Mouse (Mus musculus) ZHBTc4 (cell line): Measurements from ENCODE around the gene Fbxo4.

Source experiments
- DNase-seq: peaks from one replicate; pipeline ENCODE4 v3.0.0-alpha.2; 2011; ENCODE audit warnings: low read depth, low spot score

Fbxo4 gene

DNA sequence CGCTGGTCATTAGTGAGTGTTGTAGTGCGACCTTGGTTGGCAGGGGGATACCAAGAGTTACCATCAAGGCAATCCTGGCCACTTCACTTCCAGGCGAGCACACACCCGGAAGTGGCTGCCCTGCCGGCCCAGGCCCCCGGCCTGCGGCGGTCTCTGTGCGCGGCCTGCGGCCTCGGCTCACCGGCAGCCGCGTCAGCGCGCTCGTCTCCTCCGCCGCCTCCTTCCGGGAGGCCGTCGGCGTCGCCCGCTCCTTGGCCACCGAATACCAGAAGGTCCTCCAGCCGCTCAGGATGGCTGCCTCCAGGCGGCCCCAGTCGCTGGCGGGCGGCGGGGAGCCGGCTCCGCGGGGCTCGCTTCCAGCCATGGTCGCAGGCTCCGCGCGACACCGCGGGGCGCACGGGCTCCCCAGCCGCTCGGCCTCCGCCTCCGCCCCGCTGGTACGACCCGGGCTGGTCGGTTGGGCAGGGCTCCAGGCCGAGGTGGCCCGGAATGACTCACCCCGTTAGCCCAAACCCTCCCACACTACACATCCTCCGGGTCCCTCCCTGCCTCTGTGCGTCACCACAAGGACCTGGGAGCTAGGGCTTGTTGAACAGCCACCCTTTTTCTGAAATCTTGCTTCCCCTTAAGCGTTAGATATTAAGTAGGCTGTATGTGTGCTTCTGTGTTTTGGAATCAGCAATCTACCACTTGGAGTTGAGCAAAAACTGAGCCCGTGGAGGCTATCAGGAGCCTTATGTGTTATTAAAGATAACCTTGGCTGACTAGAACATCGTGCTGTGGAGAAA lies at the start of gene Fbxo4:
Gene Fbxo4 (minus strand): TSS at position 513 of the 788 bp plus-strand sequence.
- DNase-seq, result peak; percentile 69

DNA sequence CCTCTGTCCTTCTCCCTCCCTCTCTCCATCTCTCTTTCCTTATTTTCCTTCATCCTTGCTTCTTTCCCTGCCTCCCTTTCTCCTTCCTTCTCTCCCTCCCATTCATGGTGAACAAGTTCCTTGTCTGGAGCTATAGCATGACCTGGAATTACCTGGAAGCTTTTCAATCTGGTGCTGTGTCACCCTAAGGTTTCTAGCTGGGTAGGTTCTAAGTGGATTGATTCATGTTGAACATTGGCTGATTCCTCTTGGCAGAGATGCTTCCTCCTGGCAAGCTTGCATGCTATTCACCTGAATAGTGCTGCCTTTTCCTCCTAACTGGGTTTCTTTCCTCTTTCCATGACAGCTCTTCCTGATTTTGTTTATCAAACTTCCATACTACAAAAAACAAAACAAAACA lies 49.6 kb upstream of the Fbxo4 start:
- DNase-seq, result no peak

DNA sequence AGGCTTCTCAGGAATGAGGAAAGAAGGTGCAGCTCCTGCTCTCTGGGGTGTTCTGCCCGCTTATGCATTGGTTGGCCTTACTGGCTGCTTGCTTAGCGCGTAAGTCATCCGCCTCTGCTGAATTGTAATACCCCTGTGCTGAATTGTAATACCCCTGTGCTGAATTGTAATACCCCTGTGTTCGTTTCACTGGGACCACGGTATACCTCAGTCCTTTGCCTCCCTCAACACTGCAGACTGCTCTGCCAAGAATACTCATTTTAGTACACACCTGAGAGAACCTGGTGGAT lies 49.0 kb upstream of the Fbxo4 start:
- DNase-seq, result peak; percentile 13

DNA sequence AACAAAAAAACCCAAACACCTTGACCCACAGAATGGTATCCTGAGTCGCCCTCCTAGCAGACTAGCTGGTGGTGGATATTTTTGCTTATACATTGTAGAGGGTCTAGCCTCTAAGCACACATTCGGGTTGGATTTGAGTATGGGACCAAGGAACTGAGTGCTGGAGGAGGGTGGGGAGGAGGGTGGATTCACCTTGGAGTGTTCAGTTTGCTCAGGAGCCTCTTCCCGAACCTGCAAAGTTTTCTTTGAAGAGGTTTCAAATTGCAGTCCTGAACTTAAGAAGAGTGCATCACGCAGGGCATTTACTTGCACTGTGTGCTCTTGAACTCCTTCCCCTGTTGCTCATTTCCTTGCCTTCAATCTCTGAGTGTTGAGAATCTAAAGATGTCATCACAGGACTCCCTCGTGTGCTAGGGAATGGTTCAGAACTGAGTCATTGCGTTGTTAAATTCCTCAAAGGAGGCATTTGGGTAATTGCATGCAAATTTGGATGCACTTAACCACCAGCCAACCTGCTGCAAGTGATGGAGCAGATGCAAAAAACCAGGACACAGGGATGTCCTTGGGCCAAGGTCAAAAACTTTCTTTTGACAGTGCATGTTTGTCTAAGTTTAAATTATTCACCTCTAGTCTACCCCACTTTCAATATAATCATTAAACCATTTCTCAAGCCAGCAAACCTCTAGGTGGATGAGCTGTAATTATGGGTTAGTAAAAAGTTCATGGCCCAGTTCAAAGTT lies 48.5 kb upstream of the Fbxo4 start:
- peak; percentile 40 for DNase-seq

DNA sequence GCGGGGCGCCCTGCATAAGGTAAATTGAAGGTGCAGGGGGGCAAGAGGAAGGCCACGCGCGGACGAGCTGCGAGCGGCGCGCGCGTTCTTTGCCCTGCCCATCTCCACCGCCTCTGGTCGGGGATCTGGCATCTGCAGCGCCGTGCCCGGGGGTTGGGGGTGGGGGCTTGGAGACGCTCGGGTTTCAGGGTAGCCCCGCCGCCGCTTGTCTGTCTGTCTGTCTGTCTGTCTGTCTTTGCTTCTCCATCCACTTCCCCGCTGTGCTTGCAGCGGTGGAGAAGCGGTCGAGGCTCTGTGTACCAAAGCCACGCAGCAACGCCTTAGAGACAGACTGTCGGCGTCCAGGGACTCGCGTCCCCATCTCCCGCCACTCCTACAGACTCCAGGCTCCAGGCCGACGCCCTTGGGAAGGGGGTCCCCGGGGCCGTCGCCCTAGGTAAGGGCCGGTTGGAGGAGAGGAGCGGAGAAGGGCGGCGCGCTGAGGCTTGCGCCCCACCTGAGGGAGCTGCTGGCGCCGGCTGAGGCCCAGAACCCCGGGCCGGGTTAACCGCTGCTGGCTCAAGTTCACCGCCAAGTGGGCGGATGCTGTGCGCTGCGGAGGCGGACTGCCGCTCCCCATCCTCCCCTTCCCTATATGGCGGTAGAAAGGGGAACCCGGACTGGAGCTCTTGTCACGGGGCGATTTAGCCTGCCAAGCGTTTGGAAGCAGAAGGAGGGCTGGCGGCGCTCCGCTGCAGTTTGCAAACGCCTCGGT lies 47.6 kb upstream of the Fbxo4 start:
- DNase-seq, result peak; percentile 75

DNA sequence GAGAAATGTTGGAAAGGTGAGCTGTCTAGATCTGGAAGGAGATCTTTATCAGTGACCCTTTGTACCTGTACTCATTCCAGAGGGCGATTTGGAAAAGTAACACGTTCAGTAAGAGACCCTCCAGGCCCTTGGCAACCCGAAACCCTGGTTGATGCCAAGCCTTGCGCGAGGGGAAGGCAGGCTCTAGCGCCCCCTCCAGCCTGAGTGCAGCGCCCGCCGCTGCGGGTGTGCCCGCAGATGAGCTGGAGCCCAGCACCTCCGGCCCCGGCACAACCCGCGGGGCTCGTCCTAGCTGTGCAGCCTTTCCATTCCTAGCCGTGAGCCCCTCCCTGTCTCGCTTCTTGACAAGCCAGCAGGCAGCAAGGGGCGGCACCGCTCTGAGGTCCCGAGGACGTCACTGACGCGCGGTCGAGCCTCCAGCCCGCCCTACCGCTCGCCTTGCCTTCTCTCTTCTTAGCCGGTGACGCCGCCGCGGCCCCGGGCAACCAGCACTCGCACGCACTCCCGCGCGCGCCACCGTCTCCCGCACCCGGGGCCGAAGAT lies 46.9 kb upstream of the Fbxo4 start, which contains the start of gene Oxct1:
Gene Oxct1 (plus strand): TSS at position 153 of the 543 bp plus-strand sequence.
- DNase-seq, result peak; percentile 97

DNA sequence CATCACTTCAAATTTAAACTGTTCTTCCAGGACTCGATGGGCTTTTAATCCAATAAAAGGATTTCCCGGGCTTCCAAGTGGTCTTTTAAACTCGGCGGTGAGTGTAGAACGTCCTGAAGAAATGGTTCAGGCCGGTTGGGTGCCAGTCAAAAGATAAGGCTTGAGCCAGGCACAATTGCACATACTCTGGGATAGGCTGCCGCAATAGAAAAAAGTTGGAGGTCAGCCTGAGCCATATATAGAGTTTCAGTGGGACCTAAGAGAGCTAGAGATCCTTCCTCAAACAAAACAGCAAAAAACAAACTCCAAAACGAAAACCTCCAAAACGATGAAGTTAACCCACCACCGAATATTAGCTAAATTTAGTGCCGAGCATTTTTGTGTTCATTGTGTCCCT lies 46.1 kb upstream of the Fbxo4 start:
- no peak for DNase-seq

DNA sequence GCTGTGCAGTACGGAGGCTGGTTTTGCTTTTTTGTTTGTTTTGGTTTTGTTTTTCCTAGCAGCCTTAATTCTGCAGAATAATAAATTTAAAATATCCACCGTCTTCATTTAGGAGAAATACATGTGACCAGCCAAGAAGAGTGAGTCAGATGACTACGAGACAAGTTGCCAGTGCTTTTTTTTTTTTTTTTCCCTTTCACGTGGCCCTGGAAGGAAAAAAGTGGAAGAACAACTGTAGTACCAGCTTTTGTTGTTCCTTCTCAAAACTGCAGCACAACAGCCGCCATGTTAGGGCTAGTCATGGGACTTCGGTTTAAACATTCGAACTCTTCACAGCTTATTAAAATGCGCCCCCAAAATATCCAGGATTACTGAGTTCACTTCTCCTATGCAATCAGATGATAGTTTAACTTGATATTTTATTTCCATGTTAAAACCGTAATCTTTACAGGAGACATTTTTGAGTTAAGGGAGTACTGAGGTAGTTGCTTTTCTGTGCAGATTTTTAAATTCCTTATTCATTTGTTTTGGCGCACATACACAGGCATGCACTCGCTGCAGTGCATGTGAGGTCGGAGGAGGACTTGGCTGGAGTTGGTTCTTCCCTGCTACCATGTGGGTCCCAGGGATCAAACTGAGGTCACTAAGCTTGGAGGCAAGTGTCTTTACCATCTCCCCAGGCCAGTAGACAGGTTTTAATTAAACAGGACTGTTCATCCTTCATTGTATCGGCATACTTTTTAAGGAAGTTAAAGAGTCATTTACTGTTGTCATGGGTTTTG lies 45.5 kb upstream of the Fbxo4 start:
- no peak for DNase-seq

DNA sequence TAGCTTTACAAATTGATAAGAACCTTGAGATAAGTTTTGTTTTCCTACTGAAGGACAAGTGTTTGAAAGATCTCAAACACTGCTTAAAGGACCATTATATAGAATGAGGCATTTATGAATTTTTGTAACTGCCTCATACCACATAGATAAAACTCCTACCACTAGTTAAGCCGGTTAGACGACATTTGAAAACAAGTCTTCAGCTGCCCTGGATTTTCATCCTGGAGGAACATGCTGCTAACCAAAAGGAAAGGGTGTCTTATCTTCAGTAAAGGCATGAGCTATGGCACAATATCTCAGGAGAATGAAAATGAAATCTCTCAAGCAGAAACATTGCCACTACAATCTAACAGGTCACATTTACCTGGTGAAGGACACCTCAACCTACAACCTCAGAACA lies 44.4 kb upstream of the Fbxo4 start:
- no peak for DNase-seq

DNA sequence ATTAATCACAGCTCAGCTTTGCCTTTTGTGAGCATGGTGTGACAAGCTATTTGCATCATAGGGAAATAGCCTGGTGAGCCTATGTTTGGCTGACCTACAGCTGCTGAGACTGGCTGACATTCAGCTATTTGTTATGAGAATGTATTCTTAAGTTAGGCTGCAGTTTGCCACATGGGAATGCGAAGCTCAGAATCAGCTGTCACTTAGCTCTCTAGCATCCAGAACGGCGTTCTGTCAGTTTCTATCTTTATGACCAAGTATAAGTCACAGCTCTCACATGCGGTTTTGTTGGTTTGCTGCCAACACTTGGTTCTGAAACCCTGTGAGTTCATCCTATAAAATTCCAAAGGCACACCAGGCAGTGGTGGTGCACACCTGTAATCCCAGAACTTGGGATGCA lies 41.3 kb upstream of the Fbxo4 start:
- no peak for DNase-seq

DNA sequence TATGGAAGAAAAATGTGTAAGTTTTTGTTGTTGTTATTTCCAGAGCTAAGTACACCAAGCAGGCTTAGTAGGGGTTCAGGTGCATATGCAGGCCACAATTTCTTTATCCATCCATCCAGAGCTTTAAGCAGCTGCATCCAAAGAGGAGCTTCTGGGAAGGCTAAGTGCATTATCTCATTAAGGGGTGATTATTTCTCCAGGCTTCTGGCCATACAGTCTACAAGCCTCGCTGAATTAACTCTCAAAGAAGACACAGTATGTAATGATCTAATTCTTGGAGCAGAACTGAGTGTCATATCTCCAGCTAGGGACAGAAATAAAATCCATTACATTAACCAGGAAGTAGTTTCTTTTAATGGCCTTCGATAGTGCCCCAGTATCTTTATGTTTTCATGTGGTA lies 34.5 kb upstream of the Fbxo4 start:
- no peak for DNase-seq

DNA sequence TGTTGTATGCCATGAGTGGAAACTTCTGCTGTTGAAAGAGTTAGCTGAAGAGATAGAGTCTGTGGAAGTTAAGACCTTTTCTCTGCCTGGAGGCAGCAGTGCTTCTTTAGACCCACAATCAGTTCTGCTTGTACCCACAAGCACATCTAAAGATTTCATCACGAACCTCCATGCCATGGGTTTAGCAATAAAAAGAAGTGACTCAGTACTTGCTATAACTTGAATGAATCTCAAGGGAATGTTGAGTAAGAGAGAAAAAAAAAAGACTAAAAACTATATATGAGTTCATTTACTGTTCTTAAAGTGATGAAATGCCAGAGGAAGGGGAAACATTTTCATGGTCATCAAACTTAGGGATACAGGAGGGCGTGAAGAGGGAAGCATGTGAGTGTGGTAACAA lies 21.2 kb upstream of the Fbxo4 start:
- DNase-seq, result no peak

DNA sequence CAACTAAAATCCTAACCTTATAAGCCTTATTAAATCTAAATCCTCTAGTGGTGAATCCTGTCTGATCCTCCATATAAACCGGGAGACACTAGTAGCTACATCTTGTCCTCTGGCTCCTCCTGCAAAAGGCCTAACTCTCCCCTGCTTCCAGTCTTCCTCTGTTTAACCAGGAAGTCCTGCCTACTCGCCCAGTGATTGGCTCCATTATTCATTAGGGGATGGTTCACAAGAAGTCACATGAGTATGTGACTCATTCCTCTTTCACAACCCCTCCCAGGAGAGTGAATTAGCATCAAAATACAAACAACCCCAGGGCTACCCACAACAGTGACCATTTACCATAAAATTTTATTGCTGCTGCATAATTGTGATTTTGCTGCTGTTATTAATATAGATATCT lies 19.8 kb upstream of the Fbxo4 start:
- peak; percentile 57 for DNase-seq

DNA sequence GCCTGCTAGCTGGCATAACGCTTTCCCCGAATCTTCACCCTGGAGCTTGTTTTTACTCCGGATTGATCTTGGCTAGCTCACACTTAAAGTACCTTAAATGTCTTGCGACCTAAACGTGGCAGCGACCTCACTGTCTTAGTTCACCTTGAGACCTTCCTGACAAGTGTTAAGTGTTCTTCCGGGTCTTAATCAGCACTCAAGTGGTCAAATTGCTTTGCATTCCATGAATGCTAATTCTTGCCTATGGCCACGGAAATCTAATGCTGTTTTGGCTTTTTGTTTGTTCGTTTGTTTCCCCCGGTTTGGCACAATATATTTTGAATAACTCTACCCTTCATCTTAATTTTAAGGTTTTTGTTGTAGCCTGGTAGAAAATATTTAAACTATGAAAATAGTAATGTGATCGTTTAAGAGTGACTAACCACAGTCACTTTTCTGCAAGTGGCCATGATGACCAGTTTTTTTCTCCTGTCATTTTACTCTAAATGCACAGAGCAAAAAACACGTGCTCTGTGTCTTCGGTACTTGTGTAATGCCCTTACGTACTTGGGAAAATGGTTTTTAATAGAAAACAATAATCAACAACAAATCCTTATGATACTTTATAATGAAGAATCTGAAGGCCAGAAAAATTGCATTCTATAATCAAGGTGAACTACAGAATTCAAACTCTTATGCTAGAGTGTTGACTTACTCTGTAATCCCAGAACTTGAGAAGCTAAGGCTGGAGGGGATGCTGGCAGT lies 17.1 kb upstream of the Fbxo4 start:
- DNase-seq, result peak; percentile 72

DNA sequence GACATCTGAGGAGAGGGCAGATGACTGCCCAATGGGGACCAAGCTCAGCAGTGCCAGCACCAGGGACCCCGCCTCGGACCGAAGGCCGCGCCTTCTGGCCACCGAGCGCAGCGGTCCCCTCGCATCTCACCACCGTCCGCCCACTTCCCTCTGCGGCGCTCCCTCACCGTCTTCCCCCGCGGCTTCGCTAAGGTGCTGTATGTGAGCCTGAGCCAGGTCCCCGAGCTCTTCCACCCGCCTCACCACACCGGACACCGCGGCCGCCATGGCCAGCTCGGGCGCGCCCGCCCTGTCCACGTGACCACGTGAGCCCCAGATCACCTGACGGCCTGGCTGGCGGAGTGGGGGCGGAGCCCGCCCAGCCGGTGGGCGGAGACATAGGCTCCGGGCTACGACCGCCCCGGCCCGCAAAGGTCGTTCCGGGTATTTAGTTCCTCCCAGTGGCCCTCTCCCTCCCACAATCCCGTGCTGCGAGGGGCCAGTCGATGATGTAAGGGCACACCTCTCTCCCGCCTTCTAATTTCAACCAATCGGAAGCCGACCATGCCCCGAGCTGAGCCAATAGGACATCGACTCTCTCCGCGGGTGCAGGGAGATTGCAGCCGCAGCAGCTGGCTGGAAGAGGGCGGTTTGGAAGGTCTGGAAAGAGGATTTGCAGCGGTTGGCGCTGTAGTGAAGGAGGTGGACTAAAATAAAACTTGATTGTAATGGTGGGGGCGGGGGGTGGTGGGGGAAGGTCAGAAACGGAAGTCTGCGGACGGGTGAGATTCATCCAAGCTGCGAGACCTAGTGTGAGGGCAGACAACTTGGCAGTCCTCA lies 16.3 kb upstream of the Fbxo4 start, which contains the start of gene AW549877:
Gene AW549877 (minus strand): TSS at position 297 of the 819 bp plus-strand sequence.
- peak; percentile 99 for DNase-seq

DNA sequence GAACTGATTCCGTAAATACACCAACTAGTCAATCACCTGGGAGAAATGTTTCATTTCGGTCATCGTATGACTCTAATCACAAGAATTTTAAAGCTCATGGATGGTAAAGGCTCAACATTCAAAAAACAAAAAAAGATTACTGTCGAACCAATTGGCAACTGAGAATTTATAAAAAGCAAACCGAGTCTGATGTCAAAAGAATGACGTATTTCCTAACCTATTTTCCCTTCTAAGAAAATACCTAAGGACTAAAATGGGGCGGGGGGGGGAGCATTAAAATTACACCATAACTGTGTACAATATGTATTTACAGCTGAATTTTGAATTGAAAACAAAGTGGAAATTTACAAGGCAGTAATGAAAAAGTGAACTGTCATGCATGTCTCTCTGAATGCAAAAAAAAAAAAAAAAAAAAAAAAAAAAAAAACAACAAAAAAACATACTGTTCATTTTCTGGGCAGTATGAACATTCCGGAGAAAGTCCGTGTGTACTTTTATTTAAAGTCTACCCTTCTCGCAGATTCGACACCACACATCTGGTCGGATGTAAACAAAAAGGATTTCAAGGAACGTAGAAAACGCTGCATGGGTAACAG lies 15.6 kb upstream of the Fbxo4 start:
- DNase-seq, result no peak

DNA sequence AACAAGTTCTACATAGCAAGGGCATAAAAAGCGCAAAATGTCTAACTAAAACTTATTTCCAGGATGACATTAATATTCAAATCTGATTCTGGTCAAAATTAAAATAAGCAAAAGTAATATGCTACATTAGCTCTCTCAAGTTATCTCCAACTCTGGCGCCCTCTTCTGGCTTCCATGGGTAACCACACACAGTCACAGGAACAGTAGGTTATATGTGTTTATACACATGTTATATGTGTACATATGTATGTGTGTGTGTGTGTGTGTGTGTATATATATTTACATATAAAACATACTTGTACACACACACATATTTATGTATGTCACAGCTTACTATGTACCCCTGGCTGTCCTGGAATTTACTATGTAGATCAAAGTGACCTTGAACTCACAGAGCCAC lies 8.6 kb upstream of the Fbxo4 start:
- peak; percentile 55 for DNase-seq

DNA sequence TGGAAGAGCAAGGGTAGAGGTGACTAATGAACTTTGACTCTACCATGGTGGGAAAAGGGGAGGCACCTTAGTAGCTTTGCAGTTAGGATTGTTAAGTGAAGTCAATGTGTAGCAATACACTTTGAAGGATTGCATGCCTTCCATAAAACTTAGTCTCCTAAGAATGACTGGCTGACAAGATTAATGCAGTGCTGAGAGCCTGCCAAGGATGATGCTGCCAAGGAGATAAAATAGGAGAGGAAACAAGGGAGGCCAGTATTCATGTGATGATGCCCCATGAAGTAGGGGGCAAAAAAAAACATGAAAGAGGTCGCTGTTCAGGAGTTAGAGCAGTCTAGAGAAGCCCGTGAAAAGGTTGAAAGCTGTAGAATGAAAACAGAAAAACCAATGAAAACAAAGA lies 5.5 kb upstream of the Fbxo4 start:
- DNase-seq, result no peak

DNA sequence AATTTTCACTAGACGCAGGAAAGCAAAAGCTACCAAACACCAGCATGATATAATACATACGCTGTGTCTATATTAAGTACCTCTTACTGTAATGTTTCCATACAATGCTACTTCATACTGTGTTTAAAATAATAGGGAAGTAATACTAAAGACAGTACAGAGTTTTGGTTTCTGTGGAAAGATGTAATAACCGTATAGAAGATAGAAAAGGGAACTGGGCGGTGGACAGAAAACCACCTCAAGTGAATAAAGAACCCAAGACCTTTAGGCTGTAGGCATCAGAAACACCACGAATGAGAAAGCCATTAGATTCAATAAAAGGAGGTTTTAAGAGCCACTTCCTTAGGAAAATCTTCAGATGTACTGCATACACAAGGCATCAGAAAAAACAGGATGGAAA lies 3.4 kb upstream of the Fbxo4 start:
- DNase-seq, result no peak
